Mouse (Mus musculus): Measurements from ENCODE around the gene Irf2bp2. TPM values are rescaled to one million over a fixed set of nuclear protein-coding genes. Genes with fewer than 3 reads are reported as not detected.

The Irf2bp2 gene
- polyA plus RNA-seq, 1 experiment from 2014 or later: 9.6 TPM

GRCm38 (mm10) chr8:126583534-126583933 is 10.3 kb downstream of the Irf2bp2 start:
- peaks cover 41% of the 10 kb centered on the region for H3K4me1 ChIP-seq
- peak overlapping the region; percentile 51 for H3K4me3 ChIP-seq
- H3K27ac ChIP-seq: no peak overlapping the region; the same call in 1 of the 2 replicates
- peak overlapping the region; percentile 68 for H3K9ac ChIP-seq
- no peak for ATAC-seq (ENCODE audit: low FRiP score)
- H3K9me3 ChIP-seq (replicated peaks): no peaks in the 10 kb centered on the region
- no peaks in the 10 kb centered on the region for H3K27me3 ChIP-seq
- peak overlapping the region; percentile 99 for H3K4me2 ChIP-seq (replicated peaks)
- H3K36me3 ChIP-seq: no peaks in the 10 kb centered on the region
- 4% methylated on average over 13 of the region's 13 CpGs for WGBS

GRCm38 (mm10) chr8:126583018-126583417 is 10.8 kb downstream of the Irf2bp2 start:
- 0 out of 2 replicates have a peak overlapping the region, but pooled peaks have one; percentile 5 for H3K27ac ChIP-seq
- ATAC-seq (ENCODE audit: low FRiP score): no peak

GRCm38 (mm10) chr8:126582509-126582908 is 11.3 kb downstream of the Irf2bp2 start:
- 43% methylated on average over 6 of the region's 6 CpGs for WGBS
- no peaks in the 10 kb centered on the region for H3K27me3 ChIP-seq
- ATAC-seq (ENCODE audit: low FRiP score): no peak
- H3K9ac ChIP-seq: no peak overlapping the region
- H3K4me2 ChIP-seq (replicated peaks): no peak overlapping the region
- no peak overlapping the region for H3K4me3 ChIP-seq
- no peak overlapping the region for H3K27ac ChIP-seq
- H3K36me3 ChIP-seq: no peaks in the 10 kb centered on the region
- H3K4me1 ChIP-seq: peaks cover 33% of the 10 kb centered on the region
- H3K9me3 ChIP-seq (replicated peaks): no peaks in the 10 kb centered on the region

More at GRCm38 (mm10) chr8:126583018-126583417, 10.8 kb downstream of the Irf2bp2 start:
- no peak overlapping the region for H3K4me3 ChIP-seq
- no peak overlapping the region for H3K9ac ChIP-seq
- H3K9me3 ChIP-seq (replicated peaks): no peaks in the 10 kb centered on the region
- H3K4me1 ChIP-seq: peaks cover 39% of the 10 kb centered on the region
- WGBS: 40% methylated on average over 2 of the region's 2 CpGs
- H3K4me2 ChIP-seq (replicated peaks): no peak overlapping the region
- H3K27me3 ChIP-seq: no peaks in the 10 kb centered on the region
- no peaks in the 10 kb centered on the region for H3K36me3 ChIP-seq

GRCm38 (mm10) chr8:126581662-126582061 is 12.1 kb downstream of the Irf2bp2 start:
- H3K9ac ChIP-seq: no peak overlapping the region
- H3K4me2 ChIP-seq (replicated peaks): no peak overlapping the region
- no peak overlapping the region for H3K4me3 ChIP-seq
- no peaks in the 10 kb centered on the region for H3K9me3 ChIP-seq (replicated peaks)
- no peak for ATAC-seq (ENCODE audit: low FRiP score)
- H3K27me3 ChIP-seq: no peaks in the 10 kb centered on the region
- peaks cover 27% of the 10 kb centered on the region for H3K4me1 ChIP-seq
- no peaks in the 10 kb centered on the region for H3K36me3 ChIP-seq
- no peak overlapping the region for H3K27ac ChIP-seq
- 95% methylated on average over 6 of the region's 6 CpGs for WGBS

- H3K4me1 ChIP-seq: peaks cover 24% of the 10 kb centered on the region
- H3K36me3 ChIP-seq: no peaks in the 10 kb centered on the region
- no peak for ATAC-seq (ENCODE audit: low FRiP score)
- H3K4me2 ChIP-seq (replicated peaks): no peak overlapping the region
- H3K27ac ChIP-seq: no peak overlapping the region
- WGBS: 95% methylated on average over 4 of the region's 4 CpGs
- no peaks in the 10 kb centered on the region for H3K27me3 ChIP-seq
- H3K9me3 ChIP-seq (replicated peaks): no peaks in the 10 kb centered on the region
- H3K4me3 ChIP-seq: no peak overlapping the region
- no peak overlapping the region for H3K9ac ChIP-seq
Observed at GRCm38 (mm10) chr8:126580826-126581225, 13.0 kb downstream of the Irf2bp2 start.

- H3K36me3 ChIP-seq: no peaks in the 10 kb centered on the region
- no peak for ATAC-seq (ENCODE audit: low FRiP score)
- H3K4me1 ChIP-seq: peaks cover 16% of the 10 kb centered on the region
- no peak overlapping the region for H3K9ac ChIP-seq
- H3K27ac ChIP-seq: no peak overlapping the region
- H3K27me3 ChIP-seq: no peaks in the 10 kb centered on the region
- H3K4me3 ChIP-seq: no peak overlapping the region
- no peak overlapping the region for H3K4me2 ChIP-seq (replicated peaks)
- WGBS: 79% methylated on average over 1 of the region's 1 CpGs
- H3K9me3 ChIP-seq (replicated peaks): no peaks in the 10 kb centered on the region
Observed at GRCm38 (mm10) chr8:126580086-126580485, 13.7 kb downstream of the Irf2bp2 start.

- Histone ChIP-seq H3K4me3 (no peak overlapping the region), H3K4me2 (replicated peaks) (no peak overlapping the region), H3K36me3 (no peaks in the 10 kb centered on the region), H3K27ac (no peak overlapping the region), H3K4me1 (peaks cover 2% of the 10 kb centered on the region), H3K9me3 (replicated peaks) (no peaks in the 10 kb centered on the region), H3K27me3 (no peaks in the 10 kb centered on the region), H3K9ac (no peak overlapping the region)
- no peak for ATAC-seq (ENCODE audit: low FRiP score)
- WGBS: 83% methylated on average over 3 of the region's 3 CpGs
Observed at GRCm38 (mm10) chr8:126578641-126579040, 15.1 kb downstream of the Irf2bp2 start.

GRCm38 (mm10) chr8:126576919-126577318 is 16.9 kb downstream of the Irf2bp2 start:
- Histone ChIP-seq H3K27ac (no peak overlapping the region), H3K4me3 (no peak overlapping the region), H3K4me1 (no peaks in the 10 kb centered on the region), H3K9ac (no peak overlapping the region), H3K4me2 (replicated peaks) (no peak overlapping the region), H3K27me3 (no peaks in the 10 kb centered on the region), H3K9me3 (replicated peaks) (no peaks in the 10 kb centered on the region), H3K36me3 (no peaks in the 10 kb centered on the region)
- ATAC-seq (ENCODE audit: low FRiP score): no peak
- WGBS: 85% methylated on average over 8 of the region's 8 CpGs

GRCm38 (mm10) chr8:126576086-126576485 is 17.7 kb downstream of the Irf2bp2 start:
- no peak for ATAC-seq (ENCODE audit: low FRiP score)
- H3K27ac ChIP-seq: no peak overlapping the region
- H3K4me3 ChIP-seq: no peak overlapping the region
- no peaks in the 10 kb centered on the region for H3K4me1 ChIP-seq
- no peaks in the 10 kb centered on the region for H3K36me3 ChIP-seq
- H3K9ac ChIP-seq: no peak overlapping the region
- H3K9me3 ChIP-seq (replicated peaks): no peaks in the 10 kb centered on the region
- no peaks in the 10 kb centered on the region for H3K27me3 ChIP-seq
- H3K4me2 ChIP-seq (replicated peaks): no peak overlapping the region

- 86% methylated on average over 16 of the region's 16 CpGs for WGBS
- H3K4me2 ChIP-seq (replicated peaks): no peak overlapping the region
Observed at GRCm38 (mm10) chr8:126574882-126575637, 18.7 kb downstream of the Irf2bp2 start.

GRCm38 (mm10) chr8:126573878-126574277 is 19.9 kb downstream of the Irf2bp2 start:
- Histone ChIP-seq H3K36me3 (no peaks in the 10 kb centered on the region), H3K4me2 (replicated peaks) (no peak overlapping the region), H3K27ac (no peak overlapping the region), H3K27me3 (no peaks in the 10 kb centered on the region), H3K4me3 (no peak overlapping the region), H3K9me3 (replicated peaks) (no peaks in the 10 kb centered on the region), H3K9ac (no peak overlapping the region), H3K4me1 (peaks cover 14% of the 10 kb centered on the region)
- 92% methylated on average over 4 of the region's 4 CpGs for WGBS
- no peak for ATAC-seq (ENCODE audit: low FRiP score)

More at GRCm38 (mm10) chr8:126574882-126575637, 18.7 kb downstream of the Irf2bp2 start:
- H3K4me1 ChIP-seq: peaks cover 9% of the 10 kb centered on the region
- no peaks in the 10 kb centered on the region for H3K36me3 ChIP-seq
- H3K4me3 ChIP-seq: no peak overlapping the region
- no peak overlapping the region for H3K9ac ChIP-seq
- no peak for ATAC-seq (ENCODE audit: low FRiP score)
- no peak overlapping the region for H3K27ac ChIP-seq
- no peaks in the 10 kb centered on the region for H3K27me3 ChIP-seq
- H3K9me3 ChIP-seq (replicated peaks): no peaks in the 10 kb centered on the region

- no peak for ATAC-seq (ENCODE audit: low FRiP score)
- no peak overlapping the region for H3K9ac ChIP-seq
- H3K4me2 ChIP-seq (replicated peaks): no peak overlapping the region
- H3K9me3 ChIP-seq (replicated peaks): no peaks in the 10 kb centered on the region
- no peak overlapping the region for H3K27ac ChIP-seq
- H3K27me3 ChIP-seq: no peaks in the 10 kb centered on the region
- H3K36me3 ChIP-seq: no peaks in the 10 kb centered on the region
- peaks cover 14% of the 10 kb centered on the region for H3K4me1 ChIP-seq
- 87% methylated on average over 6 of the region's 6 CpGs for WGBS
- no peak overlapping the region for H3K4me3 ChIP-seq
Observed at GRCm38 (mm10) chr8:126573079-126573694, 20.6 kb downstream of the Irf2bp2 start.

Data from hindbrain, embryonic 12.5 days (tissue).